Mouse (Mus musculus) ovary, postnatal 36 days (tissue): ENCODE data around the gene Ces1a.

ENCODE experiments used
- DNase-seq: peaks from one replicate; pipeline ENCODE4 v3.0.0; 2022; ENCODE audit warnings: low spot score, mixed read lengths

The Ces1a gene

GRCm38 (mm10) chr8:93048092-93048491, at the start of gene Ces1a:
Gene Ces1a (minus strand): TSS chr8:93048192.
- DNase-seq = no peak

GRCm38 (mm10) chr8:93095376-93095775, 47.4 kb upstream of the Ces1a start:
- no peak for DNase-seq

GRCm38 (mm10) chr8:93091324-93091723, 43.3 kb upstream of the Ces1a start:
- DNase-seq = no peak

- DNase-seq = no peak
These were observed 40.7 kb upstream of the Ces1a start for GRCm38 (mm10) chr8:93088686-93089122.

- no peak for DNase-seq
These were observed 40.2 kb upstream of the Ces1a start for GRCm38 (mm10) chr8:93088193-93088592.

GRCm38 (mm10) chr8:93079887-93080286, 31.9 kb upstream of the Ces1a start, which contains the start of gene Ces1b:
Gene Ces1b (minus strand): TSS chr8:93080017.
- no peak for DNase-seq

GRCm38 (mm10) chr8:93075251-93075650, 27.3 kb upstream of the Ces1a start:
- DNase-seq = no peak

GRCm38 (mm10) chr8:93063416-93064117, 15.6 kb upstream of the Ces1a start:
- no peak for DNase-seq

GRCm38 (mm10) chr8:93059185-93059584, 11.2 kb upstream of the Ces1a start:
- DNase-seq = peak; percentile 26

GRCm38 (mm10) chr8:93055238-93055637, 7.2 kb upstream of the Ces1a start:
- DNase-seq = no peak

GRCm38 (mm10) chr8:93048510-93049416, 771 bp upstream of the Ces1a start:
- no peak for DNase-seq

- DNase-seq = no peak
These were observed 4.9 kb downstream of the Ces1a start for GRCm38 (mm10) chr8:93043083-93043482.

- DNase-seq = no peak
These were observed 7.0 kb downstream of the Ces1a start for GRCm38 (mm10) chr8:93040776-93041567.

GRCm38 (mm10) chr8:93040256-93040655, 7.7 kb downstream of the Ces1a start:
- DNase-seq = no peak

- no peak for DNase-seq
These were observed 9.2 kb downstream of the Ces1a start for GRCm38 (mm10) chr8:93038831-93039230.

GRCm38 (mm10) chr8:93030664-93031063, 17.3 kb downstream of the Ces1a start:
- DNase-seq = no peak

GRCm38 (mm10) chr8:93021738-93022137, 26.3 kb downstream of the Ces1a start:
- DNase-seq = no peak

- no peak for DNase-seq
These were observed 33.7 kb downstream of the Ces1a start for GRCm38 (mm10) chr8:93014300-93014699.

GRCm38 (mm10) chr8:93012226-93012625, 35.8 kb downstream of the Ces1a start:
- no peak for DNase-seq

- peak; percentile 75 for DNase-seq
These were observed 36.6 kb downstream of the Ces1a start for GRCm38 (mm10) chr8:93011439-93011838.

- DNase-seq = no peak
These were observed 37.7 kb downstream of the Ces1a start for GRCm38 (mm10) chr8:93010286-93010685.

- DNase-seq = no peak
These were observed 49.4 kb downstream of the Ces1a start for GRCm38 (mm10) chr8:92998600-92998999.
